Mouse (Mus musculus): ENCODE results near the gene Pp2d1. TPM values are rescaled to one million over a fixed set of nuclear protein-coding genes. Genes with fewer than 3 reads are reported as not detected.

The Pp2d1 gene
- total RNA-seq, 1 experiment = 0.31 TPM

GRCm38 (mm10) chr17:53542536-53542935, 3.3 kb upstream of the Pp2d1 start:
- Histone ChIP-seq H3K4me3 (ENCODE audit: insufficient read depth in 1 of 2, low read depth in 1 of 2, low read length in 2 of 2, poor library complexity in 1 of 2, severe bottlenecking in 1 of 2) (no peak overlapping the region), H3K36me3 (ENCODE audit: control insufficient read depth, insufficient read depth, low read length, poor library complexity, severe bottlenecking) (no peaks in the 10 kb centered on the region), H3K9ac (ENCODE audit: insufficient read depth, low read depth, low read length, poor library complexity, severe bottlenecking) (no peak overlapping the region), H3K27ac (ENCODE audit: insufficient read depth, low read depth, low read length, poor library complexity, severe bottlenecking) (no peak overlapping the region), H3K9me3 (ENCODE audit: control insufficient read depth, insufficient read depth, low read depth, low read length) (no peaks in the 10 kb centered on the region), H3K4me1 (ENCODE audit: control insufficient read depth in 2 of 2, insufficient read depth in 2 of 2, low read length in 2 of 2, poor library complexity in 1 of 2) (peaks cover 0 to 5% of the 10 kb centered on the region in 2 experiments; a peak in 1 of 4 replicates)
- no peak for DNase-seq (ENCODE audit: low read depth, low spot score)
- in situ Hi-C loops (cut with MboI; ENCODE audit: low sequenced_read_pairs in 2 of 2, unreplicated experiment in 2 of 2) = loop anchor here in 1 of 2 experiments (25.0 kb wide), 1 partner anchor 295 kb away; the partner anchor contains the start of gene Sult1c2
- no peak for TF ChIP-seq CHD2 (IDR thresholded peaks at IDR 0.05; ENCODE audit: low read depth, low read length)

- TF ChIP-seq MAFK (IDR thresholded peaks at IDR 0.05; ENCODE audit: insufficient read depth, low read depth, low read length) = no peak
- TF ChIP-seq ZNF384 (IDR thresholded peaks at IDR 0.05; ENCODE audit: low read depth, low read length) = no peak
- TF ChIP-seq HCFC1 (IDR thresholded peaks at IDR 0.05; ENCODE audit: borderline replicate concordance, insufficient read depth, low read length) = no peak
- no peak for TF ChIP-seq CHD2 (IDR thresholded peaks at IDR 0.05; ENCODE audit: low read depth, low read length)
- DNase-seq (ENCODE audit: low read depth, low spot score) = no peak
These were observed 6.8 kb downstream of the Pp2d1 start for GRCm38 (mm10) chr17:53532425-53532824.

GRCm38 (mm10) chr17:53531160-53531559, 8.1 kb downstream of the Pp2d1 start:
- Histone ChIP-seq H3K9ac (ENCODE audit: insufficient read depth, low read depth, low read length, poor library complexity, severe bottlenecking) (no peak overlapping the region), H3K9me3 (ENCODE audit: control insufficient read depth, insufficient read depth, low read depth, low read length) (no peaks in the 10 kb centered on the region), H3K27ac (ENCODE audit: insufficient read depth, low read depth, low read length, poor library complexity, severe bottlenecking) (no peak overlapping the region), H3K4me3 (ENCODE audit: insufficient read depth in 1 of 2, low read depth in 1 of 2, low read length in 2 of 2, poor library complexity in 1 of 2, severe bottlenecking in 1 of 2) (no peak overlapping the region), H3K4me1 (ENCODE audit: control insufficient read depth in 2 of 2, insufficient read depth in 2 of 2, low read length in 2 of 2, poor library complexity in 1 of 2) (no peaks in the 10 kb centered on the region), H3K36me3 (ENCODE audit: control insufficient read depth, insufficient read depth, low read length, poor library complexity, severe bottlenecking) (no peaks in the 10 kb centered on the region)
- in situ Hi-C loops (cut with MboI; ENCODE audit: low sequenced_read_pairs in 2 of 2, unreplicated experiment in 2 of 2) = loop anchor here in 1 of 2 experiments (25.0 kb wide), 1 partner anchor 306 kb away; the partner anchor contains the start of gene Sult1c2
- TF ChIP-seq ZC3H11A (IDR thresholded peaks at IDR 0.05; ENCODE audit: borderline replicate concordance, low read depth, low read length) (no peak), CHD2 (IDR thresholded peaks at IDR 0.05; ENCODE audit: low read depth, low read length) (no peak), ZNF384 (IDR thresholded peaks at IDR 0.05; ENCODE audit: low read depth, low read length) (no peak), HCFC1 (IDR thresholded peaks at IDR 0.05; ENCODE audit: borderline replicate concordance, insufficient read depth, low read length) (no peak), MAFK (IDR thresholded peaks at IDR 0.05; ENCODE audit: insufficient read depth, low read depth, low read length) (no peak)
- DNase-seq (ENCODE audit: low read depth, low spot score) = no peak

More at GRCm38 (mm10) chr17:53532425-53532824, 6.8 kb downstream of the Pp2d1 start:
- H3K9ac ChIP-seq (ENCODE audit: insufficient read depth, low read depth, low read length, poor library complexity, severe bottlenecking) = no peak overlapping the region
- H3K27ac ChIP-seq (ENCODE audit: insufficient read depth, low read depth, low read length, poor library complexity, severe bottlenecking) = no peak overlapping the region
- H3K4me3 ChIP-seq (ENCODE audit: insufficient read depth in 1 of 2, low read depth in 1 of 2, low read length in 2 of 2, poor library complexity in 1 of 2, severe bottlenecking in 1 of 2) = no peak overlapping the region
- in situ Hi-C loops (cut with MboI; ENCODE audit: low sequenced_read_pairs in 2 of 2, unreplicated experiment in 2 of 2) = loop anchor here in 1 of 2 experiments (25.0 kb wide), 1 partner anchor 305 kb away; the partner anchor contains the start of gene Sult1c2
- H3K4me1 ChIP-seq (ENCODE audit: control insufficient read depth in 2 of 2, insufficient read depth in 2 of 2, low read length in 2 of 2, poor library complexity in 1 of 2) = no peaks in the 10 kb centered on the region
- H3K36me3 ChIP-seq (ENCODE audit: control insufficient read depth, insufficient read depth, low read length, poor library complexity, severe bottlenecking) = no peaks in the 10 kb centered on the region
- no peaks in the 10 kb centered on the region for H3K9me3 ChIP-seq (ENCODE audit: control insufficient read depth, insufficient read depth, low read depth, low read length)

GRCm38 (mm10) chr17:53528034-53528433, 11.2 kb downstream of the Pp2d1 start:
- Histone ChIP-seq H3K36me3 (ENCODE audit: control insufficient read depth, insufficient read depth, low read length, poor library complexity, severe bottlenecking) (no peaks in the 10 kb centered on the region), H3K4me1 (ENCODE audit: control insufficient read depth in 2 of 2, insufficient read depth in 2 of 2, low read length in 2 of 2, poor library complexity in 1 of 2) (no peaks in the 10 kb centered on the region), H3K9ac (ENCODE audit: insufficient read depth, low read depth, low read length, poor library complexity, severe bottlenecking) (no peak overlapping the region), H3K4me3 (ENCODE audit: insufficient read depth in 1 of 2, low read depth in 1 of 2, low read length in 2 of 2, poor library complexity in 1 of 2, severe bottlenecking in 1 of 2) (no peak overlapping the region), H3K9me3 (ENCODE audit: control insufficient read depth, insufficient read depth, low read depth, low read length) (no peaks in the 10 kb centered on the region), H3K27ac (ENCODE audit: insufficient read depth, low read depth, low read length, poor library complexity, severe bottlenecking) (no peak overlapping the region)
- in situ Hi-C loops (cut with MboI; ENCODE audit: low sequenced_read_pairs in 2 of 2, unreplicated experiment in 2 of 2) = loop anchor here in 1 of 2 experiments (25.0 kb wide), 1 partner anchor 309 kb away; the partner anchor contains the start of gene Sult1c2
- TF ChIP-seq ZNF384 (IDR thresholded peaks at IDR 0.05; ENCODE audit: low read depth, low read length) (no peak), MAFK (IDR thresholded peaks at IDR 0.05; ENCODE audit: insufficient read depth, low read depth, low read length) (no peak), HCFC1 (IDR thresholded peaks at IDR 0.05; ENCODE audit: borderline replicate concordance, insufficient read depth, low read length) (no peak), ZC3H11A (IDR thresholded peaks at IDR 0.05; ENCODE audit: borderline replicate concordance, low read depth, low read length) (no peak), CHD2 (IDR thresholded peaks at IDR 0.05; ENCODE audit: low read depth, low read length) (no peak)
- no peak for DNase-seq (ENCODE audit: low read depth, low spot score)

- TF ChIP-seq MAFK (IDR thresholded peaks at IDR 0.05; ENCODE audit: insufficient read depth, low read depth, low read length) (no peak), CHD2 (IDR thresholded peaks at IDR 0.05; ENCODE audit: low read depth, low read length) (no peak), HCFC1 (IDR thresholded peaks at IDR 0.05; ENCODE audit: borderline replicate concordance, insufficient read depth, low read length) (no peak), ZNF384 (IDR thresholded peaks at IDR 0.05; ENCODE audit: low read depth, low read length) (no peak), ZC3H11A (IDR thresholded peaks at IDR 0.05; ENCODE audit: borderline replicate concordance, low read depth, low read length) (no peak)
- in situ Hi-C loops (cut with MboI; ENCODE audit: low sequenced_read_pairs in 2 of 2, unreplicated experiment in 2 of 2) = no loop called here
- Histone ChIP-seq H3K4me1 (ENCODE audit: control insufficient read depth in 2 of 2, insufficient read depth in 2 of 2, low read length in 2 of 2, poor library complexity in 1 of 2) (no peaks in the 10 kb centered on the region), H3K9ac (ENCODE audit: insufficient read depth, low read depth, low read length, poor library complexity, severe bottlenecking) (no peak overlapping the region), H3K9me3 (ENCODE audit: control insufficient read depth, insufficient read depth, low read depth, low read length) (no peaks in the 10 kb centered on the region), H3K27ac (ENCODE audit: insufficient read depth, low read depth, low read length, poor library complexity, severe bottlenecking) (no peak overlapping the region), H3K36me3 (ENCODE audit: control insufficient read depth, insufficient read depth, low read length, poor library complexity, severe bottlenecking) (no peaks in the 10 kb centered on the region), H3K4me3 (ENCODE audit: insufficient read depth in 1 of 2, low read depth in 1 of 2, low read length in 2 of 2, poor library complexity in 1 of 2, severe bottlenecking in 1 of 2) (no peak overlapping the region)
- DNase-seq (ENCODE audit: low read depth, low spot score) = no peak
These were observed 18.7 kb downstream of the Pp2d1 start for GRCm38 (mm10) chr17:53520509-53520908.

All from ES-E14 (cell line).